Mouse (Mus musculus) ES-E14 (cell line): ENCODE results near the gene Dpy30.

Experiments used
- CHD2 ChIP-seq: IDR thresholded peaks from 2 replicates; pipeline ENCODE4 v1.6.1; 2014; ENCODE audit warnings: mild to moderate bottlenecking, low read depth, low read length, inconsistent platforms
- HCFC1 ChIP-seq: IDR thresholded peaks from 2 replicates; pipeline ENCODE4 v1.6.1; 2012; ENCODE audit warnings: low read length, inconsistent platforms, borderline replicate concordance; ENCODE audit not compliant: insufficient read depth
- MAFK ChIP-seq: IDR thresholded peaks from 2 replicates; pipeline ENCODE4 v1.6.1; 2014; ENCODE audit warnings: mild to moderate bottlenecking, low read depth, low read length, inconsistent platforms; ENCODE audit not compliant: insufficient read depth

GRCm38 (mm10) chr17:74316309-74316863, 7.4 kb downstream of the Dpy30 start:
- TF ChIP-seq MAFK (no peak), CHD2 (0 out of 2 replicates have a peak, but pooled peaks have one; percentile 7), HCFC1 (0 out of 2 replicates have a peak, but pooled peaks have one; percentile 36)
